Mouse (Mus musculus): ENCODE measurements around the gene Hist1h3f.
A peak's percentile ranks its signal among the peaks of the same experiment; 100 is the strongest.
"Not testable (repeated sequence)": the region's sequence is repeated elsewhere in the genome, so short reads cannot be mapped to it uniquely, and the experiment has no call there.

Hist1h3f gene

DNA sequence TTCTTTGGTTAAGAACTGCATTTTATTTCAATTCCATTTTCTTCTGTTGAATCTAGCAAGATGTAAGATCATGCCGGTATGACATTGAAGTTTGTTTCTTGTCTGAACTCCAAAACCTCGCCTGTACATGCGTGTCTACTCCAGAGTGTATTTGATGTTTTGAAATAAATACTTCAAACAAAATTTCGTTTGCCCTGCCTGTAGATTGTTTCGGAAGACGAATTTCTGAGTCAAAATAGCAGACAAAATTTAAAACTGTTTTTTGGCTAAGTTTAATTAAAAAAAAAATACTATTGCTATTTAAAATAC is 25.6 kb upstream of the Hist1h3f start:
- no peak for DNase-seq (ENCODE audit: low spot score)

- DNase-seq (ENCODE audit: low spot score) = no peak
Observed at GRCm38 (mm10) chr13:23518885-23519284, 25.0 kb upstream of the Hist1h3f start.

GRCm38 (mm10) chr13:23519416-23519815 is 24.4 kb upstream of the Hist1h3f start:
- no peak for DNase-seq (ENCODE audit: low spot score)

DNA sequence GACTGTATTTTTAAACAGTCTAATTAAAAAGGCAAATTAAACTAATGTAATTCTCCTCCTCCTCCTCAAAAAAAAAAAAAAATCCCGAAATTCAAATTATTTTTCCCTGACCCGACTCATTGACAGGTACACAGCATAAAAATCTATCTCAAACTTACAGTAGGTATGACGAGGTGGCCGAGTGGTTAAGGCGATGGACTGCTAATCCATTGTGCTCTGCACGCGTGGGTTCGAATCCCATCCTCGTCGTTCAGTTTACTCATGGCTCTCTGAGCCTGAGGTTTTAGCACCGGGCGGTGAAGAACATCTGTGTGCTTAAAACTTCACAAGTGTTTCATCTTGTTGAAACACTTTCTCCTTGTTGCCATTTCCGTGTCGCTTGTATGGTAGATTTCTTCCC is 22.1 kb upstream of the Hist1h3f start:
- DNase-seq (ENCODE audit: low spot score) = no peak

- no peak for DNase-seq (ENCODE audit: low spot score)
Observed at GRCm38 (mm10) chr13:23523976-23524375, 19.9 kb upstream of the Hist1h3f start.

DNA sequence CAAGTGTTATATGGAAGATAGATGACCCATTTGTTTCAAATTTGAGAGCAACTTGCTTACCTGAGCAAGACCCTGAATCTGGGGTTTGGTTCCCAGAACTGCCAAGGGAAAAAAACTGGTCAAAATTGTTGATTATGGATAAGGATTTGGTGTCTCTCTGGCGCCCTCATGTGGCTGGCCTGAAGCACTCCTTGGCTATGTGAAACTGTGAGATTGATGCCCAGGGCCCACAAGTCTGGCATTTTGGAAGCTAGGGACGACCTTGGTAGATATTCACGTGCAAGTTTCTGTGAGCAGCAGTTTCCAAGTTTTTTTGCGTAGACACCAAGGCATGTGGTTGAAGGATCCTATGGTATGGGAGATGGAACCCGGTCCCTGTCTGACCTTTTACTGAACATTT is 19.2 kb upstream of the Hist1h3f start:
- no peak for DNase-seq (ENCODE audit: low spot score)

GRCm38 (mm10) chr13:23525901-23526300 is 18.0 kb upstream of the Hist1h3f start:
- no peak for DNase-seq (ENCODE audit: low spot score)

DNA sequence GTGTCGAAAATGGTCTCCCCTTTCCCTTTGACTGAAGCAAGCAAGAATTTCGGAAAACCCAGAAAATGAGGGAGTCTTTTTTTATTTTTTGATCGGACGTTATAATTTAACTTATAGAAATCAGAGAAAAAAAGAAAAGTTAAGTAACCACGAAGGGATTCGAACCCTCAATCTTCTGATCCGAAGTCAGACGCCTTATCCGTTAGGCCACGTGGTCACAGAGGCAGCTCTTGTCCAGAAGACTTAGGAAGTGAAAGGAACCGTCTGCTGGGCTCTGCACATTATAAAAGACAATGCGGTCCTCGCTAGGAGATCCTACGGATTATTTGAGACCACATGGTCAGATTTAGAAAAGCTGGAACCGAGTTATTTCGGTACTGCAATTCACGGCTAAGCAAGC is 17.5 kb upstream of the Hist1h3f start:
- DNase-seq (ENCODE audit: low spot score) = peak; percentile 94

- DNase-seq (ENCODE audit: low spot score) = no peak
Observed at GRCm38 (mm10) chr13:23529005-23529404, 14.8 kb upstream of the Hist1h3f start.

DNA sequence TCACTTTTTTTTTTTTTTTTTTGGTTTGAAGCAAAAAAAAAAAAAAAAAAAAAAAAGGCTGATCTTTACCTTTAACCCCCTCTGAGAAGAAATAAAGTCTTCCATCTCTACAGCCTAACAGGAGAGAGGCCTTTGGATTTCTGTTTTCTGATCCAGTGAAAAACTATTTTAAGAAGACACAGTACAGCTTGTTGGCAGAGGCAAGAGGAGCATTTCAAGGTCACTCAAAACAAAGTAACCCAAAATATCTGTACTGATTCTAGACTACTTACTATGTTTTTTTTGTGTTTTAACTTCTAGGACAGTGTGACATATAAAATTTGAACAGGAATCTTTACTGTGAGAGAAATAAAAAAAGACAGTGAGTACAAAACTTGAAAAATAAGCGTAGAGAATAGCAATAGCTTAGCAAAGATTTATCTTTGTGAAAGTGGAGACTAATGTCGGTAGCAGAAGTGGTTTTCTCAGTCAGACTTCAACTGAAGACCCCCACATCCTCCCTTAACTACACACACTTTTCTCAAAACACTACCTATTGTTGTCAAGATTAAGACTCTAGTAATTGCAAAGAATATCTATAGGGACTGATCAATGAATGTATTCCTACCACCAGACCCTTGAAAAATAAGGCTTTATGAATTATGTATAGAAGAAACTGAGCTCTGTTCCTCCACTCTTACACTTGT is 14.2 kb upstream of the Hist1h3f start:
- no peak for DNase-seq (ENCODE audit: low spot score)

GRCm38 (mm10) chr13:23530181-23530900 is 13.5 kb upstream of the Hist1h3f start:
- no peak for DNase-seq (ENCODE audit: low spot score)

DNA sequence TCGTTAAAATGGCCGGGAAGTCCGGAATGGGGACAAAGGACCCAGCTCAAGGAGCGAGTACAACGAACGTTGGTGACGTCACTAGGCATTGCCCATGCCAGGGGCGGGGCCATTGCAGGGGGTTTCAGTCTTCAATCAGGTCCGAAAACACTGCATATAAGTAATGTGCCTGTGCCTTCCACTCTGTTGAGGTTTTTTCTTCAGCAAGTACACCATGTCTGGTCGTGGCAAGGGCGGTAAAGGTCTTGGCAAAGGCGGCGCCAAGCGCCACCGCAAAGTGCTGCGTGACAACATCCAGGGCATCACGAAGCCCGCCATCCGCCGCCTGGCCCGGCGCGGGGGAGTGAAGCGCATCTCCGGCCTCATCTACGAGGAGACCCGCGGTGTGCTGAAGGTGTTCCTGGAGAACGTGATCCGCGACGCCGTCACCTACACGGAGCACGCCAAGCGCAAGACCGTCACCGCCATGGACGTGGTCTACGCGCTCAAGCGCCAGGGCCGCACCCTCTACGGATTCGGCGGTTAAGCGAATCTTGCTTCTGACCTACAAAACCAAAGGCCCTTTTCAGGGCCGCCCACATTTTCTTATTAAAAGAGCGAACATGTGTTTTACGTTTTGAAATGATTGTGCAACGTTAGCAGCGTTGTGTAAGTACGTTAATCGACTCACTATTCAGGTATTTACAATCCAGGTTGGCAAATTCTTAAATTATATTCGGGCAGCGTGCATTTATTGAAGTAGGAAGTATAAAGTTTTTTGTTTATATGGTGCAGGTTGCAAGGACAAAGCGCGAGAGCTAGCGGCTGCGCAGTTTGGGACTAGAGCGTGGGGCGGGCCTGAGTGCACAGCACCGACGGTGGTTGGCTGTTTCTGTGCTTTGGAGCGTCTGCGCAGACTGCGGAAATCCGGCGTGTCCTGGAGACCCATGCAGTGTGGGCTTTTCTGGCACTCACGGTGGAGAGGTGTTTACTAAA is 12.7 kb upstream of the Hist1h3f start, which contains the start of gene Hist1h4h:
TSS of gene Hist1h4h (plus strand) at position 150 of the 975 bp plus-strand sequence.
- peak; percentile 93 for DNase-seq (ENCODE audit: low spot score)

- no peak for DNase-seq (ENCODE audit: low spot score)
Observed at GRCm38 (mm10) chr13:23532262-23533075, 11.4 kb upstream of the Hist1h3f start.

- DNase-seq (ENCODE audit: low spot score) = not testable (repeated sequence)
Observed at GRCm38 (mm10) chr13:23533560-23534367, 10.1 kb upstream of the Hist1h3f start, which contains the start of gene Hist1h2af. Gene Hist1h2af, plus strand, starts transcription at chr13:23533906.

GRCm38 (mm10) chr13:23534368-23535131 is 9.3 kb upstream of the Hist1h3f start:
- no peak for DNase-seq (ENCODE audit: low spot score)

DNA sequence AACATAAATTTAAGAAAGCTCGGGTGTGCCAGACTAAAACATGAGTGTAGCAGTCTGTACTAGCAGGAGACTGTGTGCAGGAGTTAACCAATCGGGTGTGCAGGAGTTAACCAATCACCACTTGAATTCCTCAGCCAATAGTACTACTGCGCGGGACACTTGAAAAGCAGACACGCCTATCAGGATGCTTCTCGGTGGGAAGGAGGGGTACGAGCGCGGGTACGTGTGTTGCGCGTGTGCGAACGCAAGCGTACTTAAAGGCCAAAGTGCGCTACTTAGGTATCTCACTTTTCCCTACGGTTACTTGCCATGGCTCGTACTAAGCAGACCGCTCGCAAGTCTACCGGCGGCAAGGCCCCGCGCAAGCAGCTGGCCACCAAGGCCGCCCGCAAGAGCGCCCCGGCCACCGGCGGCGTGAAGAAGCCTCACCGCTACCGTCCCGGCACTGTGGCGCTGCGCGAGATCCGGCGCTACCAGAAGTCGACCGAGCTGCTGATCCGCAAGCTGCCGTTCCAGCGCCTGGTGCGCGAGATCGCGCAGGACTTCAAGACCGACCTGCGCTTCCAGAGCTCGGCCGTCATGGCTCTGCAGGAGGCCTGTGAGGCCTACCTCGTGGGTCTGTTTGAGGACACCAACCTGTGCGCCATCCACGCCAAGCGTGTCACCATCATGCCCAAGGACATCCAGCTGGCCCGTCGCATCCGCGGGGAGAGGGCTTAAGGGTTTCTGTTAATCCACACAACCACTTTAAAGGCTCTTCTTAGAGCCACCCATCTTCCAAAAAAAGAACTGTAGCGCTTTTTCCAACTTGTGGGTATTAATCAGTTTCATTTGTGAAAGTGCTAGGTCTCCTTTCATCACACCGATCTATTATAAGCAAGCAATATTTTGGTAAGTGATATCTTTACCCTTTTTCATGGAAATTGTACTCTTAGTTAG is 8.4 kb upstream of the Hist1h3f start, which contains the start of gene Hist1h3g:
TSS of gene Hist1h3g (plus strand) at position 286 of the 939 bp plus-strand sequence.
- DNase-seq (ENCODE audit: low spot score) = not testable (repeated sequence)

- no peak for DNase-seq (ENCODE audit: low spot score)
Observed at GRCm38 (mm10) chr13:23536076-23536822, 7.6 kb upstream of the Hist1h3f start.
